Mouse (Mus musculus) E14TG2a.4 (cell line): Measurements from ENCODE around the gene Zfp688.
"Not testable (repeated sequence)": the region's sequence is repeated elsewhere in the genome, so short reads cannot be mapped to it uniquely, and the experiment has no call there.

Experiments used
- H3K27me3 ChIP-seq: 2 replicates; pipeline ENCODE4 v1.6.1; 2014; ENCODE audit warnings: low read length, control low read depth; ENCODE audit not compliant: insufficient read depth
- H3K36me3 ChIP-seq: 2 replicates; pipeline ENCODE4 v1.6.1; 2014; ENCODE audit warnings: low read length, control low read depth; ENCODE audit not compliant: insufficient read depth
- H3K4me1 ChIP-seq: replicated peaks from 2 replicates; pipeline ENCODE4 v1.6.1; 2014; ENCODE audit warnings: low read depth, low read length, control low read depth
- H3K4me3 ChIP-seq: replicated peaks from 2 replicates; pipeline ENCODE4 v1.5.1; 2014; ENCODE audit warnings: mild to moderate bottlenecking, low read length
- H3K9me3 ChIP-seq: 2 replicates; pipeline ENCODE4 v1.6.1; 2014; ENCODE audit warnings: low read length, control low read depth
- CTCF ChIP-seq: conservative IDR thresholded peaks from 2 replicates; pipeline ENCODE4 v1.5.1; 2014; ENCODE audit warnings: low read length
- NANOG ChIP-seq: IDR thresholded peaks from 2 replicates; pipeline ENCODE4 v1.6.1; 2014; ENCODE audit warnings: borderline replicate concordance, low read length, mixed read lengths
- POU5F1 ChIP-seq: IDR thresholded peaks from 2 replicates; pipeline ENCODE4 v1.6.1; 2014; ENCODE audit warnings: low read length, borderline replicate concordance

Zfp688 gene

GRCm38 (mm10) chr7:127421388-127422191 lies at the start of gene Zfp688:
Gene Zfp688, minus strand, starts transcription at chr7:127422068.
- Histone ChIP-seq H3K9me3 (no peaks in the 10 kb centered on the region), H3K36me3 (peaks cover 33% of the 10 kb centered on the region), H3K4me1 (peaks cover 59% of the 10 kb centered on the region), H3K4me3 (peak within 1 kb of the TSS; percentile 94), H3K27me3 (peaks cover 14% of the 10 kb centered on the region)
- TF ChIP-seq POU5F1: no peak
- TF ChIP-seq NANOG: no peak
- TF ChIP-seq CTCF: no peak

- TF ChIP-seq POU5F1 (no peak), CTCF (no peak), NANOG (no peak)
- Histone ChIP-seq H3K4me1 (peaks cover 51% of the 10 kb centered on the region), H3K9me3 (peaks cover 38% of the 10 kb centered on the region), H3K36me3 (peaks cover 48% of the 10 kb centered on the region), H3K4me3 (peak overlapping the region; percentile 95), H3K27me3 (no peaks in the 10 kb centered on the region)
Measured at GRCm38 (mm10) chr7:127471646-127472010, 49.8 kb upstream of the Zfp688 start.

GRCm38 (mm10) chr7:127470743-127471645 lies 49.1 kb upstream of the Zfp688 start:
- H3K36me3 ChIP-seq: peaks cover 46% of the 10 kb centered on the region
- H3K9me3 ChIP-seq: peaks cover 44% of the 10 kb centered on the region
- no peak for TF ChIP-seq CTCF
- TF ChIP-seq NANOG: no peak
- no peak for TF ChIP-seq POU5F1
- H3K4me1 ChIP-seq: peaks cover 45% of the 10 kb centered on the region
- H3K4me3 ChIP-seq: peak overlapping the region; percentile 95
- no peaks in the 10 kb centered on the region for H3K27me3 ChIP-seq

- TF ChIP-seq CTCF: no peak
- no peak for TF ChIP-seq NANOG
- no peaks in the 10 kb centered on the region for H3K27me3 ChIP-seq
- peaks cover 41% of the 10 kb centered on the region for H3K36me3 ChIP-seq
Measured at GRCm38 (mm10) chr7:127470011-127470715, 48.3 kb upstream of the Zfp688 start.

GRCm38 (mm10) chr7:127466606-127467005 lies 44.7 kb upstream of the Zfp688 start:
- Histone ChIP-seq H3K4me1 (peaks cover 7% of the 10 kb centered on the region), H3K27me3 (no peaks in the 10 kb centered on the region), H3K9me3 (peaks cover 88% of the 10 kb centered on the region), H3K36me3 (peaks cover 48% of the 10 kb centered on the region), H3K4me3 (no peak overlapping the region)
- TF ChIP-seq NANOG (no peak), POU5F1 (no peak), CTCF (no peak)

More at GRCm38 (mm10) chr7:127470011-127470715, 48.3 kb upstream of the Zfp688 start:
- peak overlapping the region; percentile 95 for H3K4me3 ChIP-seq
- H3K4me1 ChIP-seq: peaks cover 38% of the 10 kb centered on the region
- peaks cover 53% of the 10 kb centered on the region for H3K9me3 ChIP-seq

- Histone ChIP-seq H3K36me3 (peaks cover 58% of the 10 kb centered on the region), H3K9me3 (peaks cover 97% of the 10 kb centered on the region)
- not testable (repeated sequence) for H3K27me3 ChIP-seq, H3K4me1 ChIP-seq, H3K4me3 ChIP-seq
Measured at GRCm38 (mm10) chr7:127465670-127466069, 43.8 kb upstream of the Zfp688 start.

- no peak overlapping the region for H3K4me3 ChIP-seq
- peaks cover 3% of the 10 kb centered on the region for H3K4me1 ChIP-seq
- H3K36me3 ChIP-seq: peaks cover 62% of the 10 kb centered on the region
- H3K9me3 ChIP-seq: peaks cover 99% of the 10 kb centered on the region
- TF ChIP-seq NANOG: peak; percentile 36
- TF ChIP-seq POU5F1: no peak
- H3K27me3 ChIP-seq: no peaks in the 10 kb centered on the region
Measured at GRCm38 (mm10) chr7:127465191-127465590, 43.3 kb upstream of the Zfp688 start.

GRCm38 (mm10) chr7:127459311-127459710 lies 37.4 kb upstream of the Zfp688 start, which contains the start of gene Prr14:
Gene Prr14, plus strand, starts transcription at chr7:127459611.
- H3K4me3 ChIP-seq, H3K27me3 ChIP-seq, H3K4me1 ChIP-seq: not testable (repeated sequence)
- peaks cover 84% of the 10 kb centered on the region for H3K36me3 ChIP-seq
- H3K9me3 ChIP-seq: peaks cover 83% of the 10 kb centered on the region

- peaks cover 75% of the 10 kb centered on the region for H3K9me3 ChIP-seq
- peaks cover 76% of the 10 kb centered on the region for H3K36me3 ChIP-seq
- not testable (repeated sequence) for H3K4me3 ChIP-seq, H3K27me3 ChIP-seq
- peaks cover 12% of the 10 kb centered on the region; the same call in 1 of the 2 replicates for H3K4me1 ChIP-seq
Measured at GRCm38 (mm10) chr7:127458371-127459122, 36.7 kb upstream of the Zfp688 start.
